Mouse (Mus musculus): ENCODE results near the gene Tgoln1. TPM values are rescaled to one million over a fixed set of nuclear protein-coding genes. Genes with fewer than 3 reads are reported as not detected.

Tgoln1 gene
- total RNA-seq, 2 experiments from 2014 or later: 89.0 to 89.3 TPM

DNA sequence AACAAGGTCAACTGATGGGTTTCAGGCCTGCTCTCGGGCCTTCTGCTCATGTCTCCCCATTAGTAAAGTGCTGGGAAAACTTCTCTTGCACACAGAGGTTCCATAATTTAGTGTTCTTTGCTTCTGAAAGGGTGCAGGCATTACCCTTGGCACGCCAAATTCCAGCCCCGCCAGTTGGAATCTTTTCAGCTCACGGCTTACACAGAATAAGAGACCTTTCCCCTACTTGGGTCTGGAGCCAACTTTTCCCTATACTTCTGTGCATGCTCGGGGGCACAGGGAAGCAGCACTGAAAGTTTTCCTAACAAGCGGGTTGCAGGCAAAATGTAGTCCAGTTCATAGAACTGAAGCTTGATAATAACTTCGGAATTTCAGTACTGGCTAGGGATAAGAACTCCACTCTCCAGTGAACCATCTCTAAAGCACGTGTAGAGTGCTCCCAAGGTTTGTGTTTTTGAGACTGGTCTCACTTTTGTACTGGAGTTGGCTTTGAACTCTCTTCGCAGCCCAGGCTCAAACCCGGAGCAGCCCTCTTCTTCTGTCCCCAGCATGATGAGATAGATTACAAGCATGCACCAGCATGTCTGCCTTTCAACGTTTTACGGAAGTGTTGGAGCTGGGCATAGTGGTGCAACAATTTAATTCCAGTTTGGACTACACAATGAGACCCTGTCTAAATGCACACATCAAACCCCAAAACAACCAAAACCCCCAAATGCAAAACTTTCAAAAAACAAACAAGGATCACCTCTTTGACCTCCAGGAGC, 17.8 kb downstream of the Tgoln1 start:
- no peak for DNase-seq (ENCODE audit: low spot score in 2 of 2)
- intact Hi-C loops (cut with DNase I): loop anchor here (1.0 kb wide), 1 partner anchor 17 kb away; the partner anchor contains the start of gene Tgoln1

DNA sequence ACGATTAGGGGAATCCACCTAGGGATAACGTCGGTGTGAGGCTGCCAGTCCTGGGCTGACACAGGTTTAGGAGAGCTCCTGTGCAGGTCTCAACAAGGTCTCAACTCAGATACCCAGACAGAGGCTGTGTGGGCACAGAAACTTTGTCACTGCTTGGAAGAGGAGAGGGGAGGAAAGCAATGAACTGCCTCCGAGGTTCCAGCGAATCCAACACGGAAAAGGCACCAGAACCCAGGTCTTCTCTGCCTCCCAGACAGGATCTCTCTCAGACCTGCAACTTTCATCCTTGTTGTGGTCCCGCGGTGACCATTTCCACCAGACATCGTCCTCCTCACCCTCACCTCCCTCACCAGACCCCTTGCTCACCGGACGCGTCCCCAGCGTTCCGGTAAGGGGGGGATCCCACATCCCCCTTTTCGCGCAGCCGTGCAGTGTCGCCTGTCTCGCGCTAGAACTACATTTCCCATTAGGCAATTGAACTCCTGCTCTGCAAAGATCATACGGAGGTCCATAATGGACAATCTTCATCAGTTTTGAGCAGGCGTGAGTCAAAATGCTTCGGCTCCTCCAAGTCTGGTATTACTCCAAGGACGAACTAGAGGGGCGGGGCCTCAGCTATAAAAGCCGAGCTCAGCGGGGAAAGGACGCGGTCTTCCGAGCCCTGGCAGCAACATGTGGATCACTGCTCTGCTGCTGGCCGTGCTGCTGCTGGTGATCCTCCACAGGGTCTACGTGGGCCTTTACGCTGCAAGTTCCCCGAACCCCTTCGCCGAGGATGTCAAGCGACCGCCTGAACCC, 18.6 kb downstream of the Tgoln1 start, which contains the start of the genes Elmod3 and Retsat:
TSS of gene Elmod3 (minus strand) at position 458 of the 798 bp plus-strand sequence.
TSS of gene Retsat (plus strand) at position 520 of the 798 bp plus-strand sequence.
- peak; percentile 87 to 88 for DNase-seq (ENCODE audit: low spot score in 2 of 2)

DNA sequence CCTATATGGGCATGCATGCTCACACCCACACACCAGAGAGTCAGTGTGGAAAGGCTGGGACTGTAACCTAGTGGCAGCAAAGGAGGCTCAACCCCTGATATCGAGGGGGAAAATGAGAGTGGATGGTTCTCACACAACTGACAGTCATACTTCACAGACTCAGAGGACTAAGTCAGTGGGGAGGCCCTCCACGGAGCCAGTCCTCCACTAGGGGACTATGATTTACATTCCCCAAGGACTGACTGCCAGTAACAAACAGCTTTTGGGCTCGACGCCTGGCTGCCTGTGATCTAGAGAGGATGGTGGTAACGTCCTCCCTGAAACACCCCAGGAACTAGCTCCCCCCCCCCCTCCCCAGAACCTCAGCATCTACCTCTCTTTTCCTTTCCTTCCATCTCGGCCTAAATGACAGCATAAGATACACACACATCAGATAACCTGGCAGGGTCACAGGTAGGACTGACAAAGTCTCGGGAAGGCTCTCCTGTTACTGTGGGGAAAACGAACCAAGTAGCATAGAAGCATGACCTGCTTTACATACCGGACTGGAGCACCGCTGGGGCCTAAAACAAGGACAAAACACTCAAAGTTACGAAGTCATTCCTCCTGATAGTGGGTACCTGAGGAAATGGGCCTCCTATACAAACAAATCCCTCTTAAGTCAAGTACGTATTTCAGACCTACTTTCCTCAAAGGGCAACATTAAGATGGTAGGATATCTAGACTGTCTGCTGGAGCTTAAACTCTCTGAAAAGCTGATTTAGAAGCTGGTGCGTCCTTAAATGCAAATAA, 19.5 kb downstream of the Tgoln1 start:
- DNase-seq (ENCODE audit: low spot score in 2 of 2): no peak
- intact Hi-C loops (cut with DNase I): no loop called here

More for the DNA sequence above, 18.6 kb downstream of the Tgoln1 start, which contains the start of the genes Elmod3 and Retsat:
- intact Hi-C loops (cut with DNase I): loop anchor here (1.0 kb wide), 1 partner anchor 18 kb away; the partner anchor contains the start of gene Tgoln1

DNA sequence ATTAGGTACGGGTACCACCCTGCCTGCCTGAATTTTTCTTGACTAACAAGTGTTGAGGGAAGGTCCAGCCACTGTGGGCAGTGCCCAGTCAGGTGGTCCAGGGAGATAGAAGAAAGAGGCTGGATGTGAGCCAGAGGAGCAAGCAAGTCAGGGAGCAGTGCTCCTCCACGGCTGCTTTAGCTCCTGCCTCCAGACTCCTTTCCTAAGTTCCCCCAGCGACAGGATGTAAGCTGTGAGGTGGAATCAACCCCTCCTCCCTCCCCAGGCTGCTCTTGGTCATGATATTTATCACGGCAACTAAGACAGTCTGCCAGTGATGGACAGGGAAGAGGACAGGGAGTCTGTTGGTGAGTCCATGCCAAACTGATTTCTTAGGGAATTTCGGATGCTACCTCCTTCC, 22.9 kb downstream of the Tgoln1 start:
- intact Hi-C loops (cut with DNase I): no loop called here

DNA sequence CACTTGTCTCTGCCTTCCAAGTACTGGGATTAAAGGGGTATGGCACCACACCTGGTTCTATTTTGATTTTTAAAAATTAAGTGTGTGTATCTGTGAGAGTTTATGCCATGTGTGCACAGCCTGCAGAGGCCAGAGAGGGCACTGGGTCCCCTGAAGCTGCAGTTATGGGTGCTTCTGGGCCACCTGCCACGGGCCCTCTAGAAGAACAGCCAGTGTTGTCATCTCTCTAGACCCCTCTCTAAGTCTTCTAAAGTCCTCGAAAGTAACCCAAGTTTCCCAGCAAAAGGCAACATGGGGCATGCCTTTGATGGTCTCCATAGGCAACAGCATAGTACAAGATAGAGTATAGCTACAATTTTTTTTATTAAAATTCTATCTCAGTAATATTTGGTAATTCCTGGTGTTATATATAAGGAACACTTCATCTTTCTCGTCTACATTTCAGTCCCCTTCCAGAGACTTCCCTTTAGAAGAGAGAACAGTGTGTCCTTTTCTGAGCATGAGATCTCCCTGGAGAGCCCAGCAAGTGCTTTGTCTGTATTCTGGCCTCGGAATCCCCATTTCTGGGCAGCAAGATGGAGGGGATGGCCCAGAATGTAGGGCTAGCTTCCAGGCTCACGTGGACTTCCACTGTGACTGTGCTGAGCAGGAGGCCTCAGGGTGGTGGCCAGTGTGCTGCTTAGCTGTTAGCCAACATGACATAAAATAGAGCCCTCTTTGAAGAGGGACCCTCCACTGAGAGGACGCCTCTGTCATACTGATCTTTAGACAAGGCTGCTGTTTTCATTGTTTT, 23.6 kb downstream of the Tgoln1 start:
- no peak for DNase-seq (ENCODE audit: low spot score in 2 of 2)
- intact Hi-C loops (cut with DNase I): no loop called here

More for the DNA sequence above, 22.9 kb downstream of the Tgoln1 start:
- no peak for DNase-seq (ENCODE audit: low spot score in 2 of 2)

DNA sequence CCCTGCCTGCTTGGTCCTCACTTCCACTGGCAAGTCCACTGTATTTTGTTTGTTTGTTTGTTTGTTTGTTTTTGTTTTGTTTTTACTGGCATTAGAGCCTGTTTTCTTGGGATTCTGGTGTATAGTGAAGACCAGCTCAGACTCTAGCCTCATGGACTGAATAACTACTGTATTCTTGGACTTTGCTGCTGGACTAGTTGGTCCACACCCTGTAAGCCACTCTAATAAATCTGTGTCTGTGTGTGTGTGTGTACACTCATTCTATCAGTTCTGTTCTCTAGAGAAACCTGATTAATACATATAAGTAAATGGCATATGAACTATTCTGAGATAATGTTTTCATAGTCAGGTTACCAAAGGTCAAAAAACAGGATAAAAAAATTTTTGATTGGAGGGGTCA, 26.7 kb downstream of the Tgoln1 start:
- intact Hi-C loops (cut with DNase I): no loop called here
- no peak for DNase-seq (ENCODE audit: low spot score in 2 of 2)

DNA sequence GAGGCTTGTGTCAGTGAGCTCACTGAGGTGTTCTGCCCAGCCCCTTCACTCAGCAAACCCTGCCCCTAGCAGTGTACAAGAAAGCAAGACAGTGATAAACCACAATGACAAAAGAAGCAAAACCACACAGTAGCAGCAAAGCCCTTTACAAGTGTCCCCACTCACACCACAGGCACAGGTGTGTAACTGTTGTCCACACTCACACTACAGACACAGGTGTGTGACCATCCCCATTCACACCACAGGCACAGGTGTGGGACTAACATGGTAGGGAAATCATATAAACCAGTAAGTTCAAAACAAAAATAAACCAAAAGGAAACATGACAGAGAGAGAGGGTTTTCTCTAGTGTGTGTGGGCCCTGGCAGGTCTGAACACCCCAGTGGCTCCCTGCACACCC, 28.5 kb downstream of the Tgoln1 start:
- no peak for DNase-seq (ENCODE audit: low spot score in 2 of 2)
- intact Hi-C loops (cut with DNase I): no loop called here

DNA sequence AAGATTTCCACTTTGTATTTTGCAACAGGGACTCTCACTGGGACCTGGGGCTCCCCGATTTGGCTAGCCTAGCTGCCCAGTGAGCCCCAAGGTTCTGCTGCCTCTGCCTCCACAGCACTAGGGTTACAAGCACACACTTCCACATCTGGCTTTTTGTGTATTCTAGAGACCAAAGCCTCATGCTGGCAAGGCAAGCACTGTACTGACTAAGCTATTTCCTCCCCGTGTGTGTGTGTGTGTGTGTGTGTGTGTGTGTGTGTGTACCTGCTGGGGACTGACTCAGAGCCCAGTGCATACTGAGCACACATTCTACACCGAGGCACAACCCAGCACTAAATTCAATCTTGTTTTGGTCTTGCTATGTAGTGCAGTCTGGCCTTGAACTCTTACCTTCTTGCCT, 30.1 kb downstream of the Tgoln1 start:
- no peak for DNase-seq (ENCODE audit: low spot score in 2 of 2)
- intact Hi-C loops (cut with DNase I): no loop called here

DNA sequence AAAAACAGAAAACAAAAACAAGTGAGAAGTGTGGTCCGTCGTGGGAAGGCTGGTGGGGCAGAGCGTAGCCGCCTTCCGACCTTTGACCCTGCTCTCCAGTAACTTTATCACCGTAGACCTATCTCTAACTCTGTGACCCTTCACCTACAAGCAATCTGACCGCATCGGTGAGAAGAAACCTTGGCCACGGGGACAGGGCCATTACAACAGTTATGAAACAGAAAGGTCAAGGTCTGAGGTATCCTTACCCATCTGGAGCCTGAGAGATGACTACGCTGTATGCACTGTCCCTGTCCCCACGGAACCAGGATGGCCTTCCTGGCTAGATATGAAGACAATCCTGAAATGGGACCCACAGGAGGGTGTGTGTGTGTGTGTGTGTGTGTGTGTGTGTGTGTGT, 32.6 kb downstream of the Tgoln1 start:
- no peak for DNase-seq (ENCODE audit: low spot score in 2 of 2)
- intact Hi-C loops (cut with DNase I): no loop called here

DNA sequence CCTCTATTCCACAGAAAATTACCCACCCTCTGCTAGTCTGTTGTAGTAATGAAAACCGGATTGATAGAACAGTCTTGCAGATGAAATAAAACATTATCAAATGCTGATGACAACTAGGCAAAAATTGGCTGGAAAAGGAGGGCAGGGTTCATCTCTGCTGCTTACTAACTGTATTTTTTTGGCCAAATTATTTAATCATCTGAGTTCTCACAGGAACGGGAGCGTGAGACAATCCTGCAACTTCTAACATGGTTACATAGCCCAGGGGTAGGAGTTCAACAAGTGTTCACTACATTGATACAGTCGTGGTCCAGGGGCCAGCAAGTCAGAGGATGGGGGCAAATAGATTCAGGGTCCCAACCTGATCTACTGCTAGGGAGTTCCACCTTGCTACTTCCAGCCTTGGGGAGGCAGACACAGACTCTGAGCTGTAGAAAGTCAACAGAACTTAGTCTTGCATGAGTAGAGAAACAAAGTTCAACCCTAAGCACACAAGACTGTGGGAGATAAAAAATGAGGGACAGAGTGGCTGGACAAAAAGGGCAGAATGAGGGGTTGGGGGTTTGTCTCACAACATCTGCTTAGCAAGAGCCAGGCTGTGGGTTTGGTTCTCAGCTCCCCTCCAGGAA, 33.5 kb downstream of the Tgoln1 start:
- no peak for DNase-seq (ENCODE audit: low spot score in 2 of 2)
- intact Hi-C loops (cut with DNase I): no loop called here

DNA sequence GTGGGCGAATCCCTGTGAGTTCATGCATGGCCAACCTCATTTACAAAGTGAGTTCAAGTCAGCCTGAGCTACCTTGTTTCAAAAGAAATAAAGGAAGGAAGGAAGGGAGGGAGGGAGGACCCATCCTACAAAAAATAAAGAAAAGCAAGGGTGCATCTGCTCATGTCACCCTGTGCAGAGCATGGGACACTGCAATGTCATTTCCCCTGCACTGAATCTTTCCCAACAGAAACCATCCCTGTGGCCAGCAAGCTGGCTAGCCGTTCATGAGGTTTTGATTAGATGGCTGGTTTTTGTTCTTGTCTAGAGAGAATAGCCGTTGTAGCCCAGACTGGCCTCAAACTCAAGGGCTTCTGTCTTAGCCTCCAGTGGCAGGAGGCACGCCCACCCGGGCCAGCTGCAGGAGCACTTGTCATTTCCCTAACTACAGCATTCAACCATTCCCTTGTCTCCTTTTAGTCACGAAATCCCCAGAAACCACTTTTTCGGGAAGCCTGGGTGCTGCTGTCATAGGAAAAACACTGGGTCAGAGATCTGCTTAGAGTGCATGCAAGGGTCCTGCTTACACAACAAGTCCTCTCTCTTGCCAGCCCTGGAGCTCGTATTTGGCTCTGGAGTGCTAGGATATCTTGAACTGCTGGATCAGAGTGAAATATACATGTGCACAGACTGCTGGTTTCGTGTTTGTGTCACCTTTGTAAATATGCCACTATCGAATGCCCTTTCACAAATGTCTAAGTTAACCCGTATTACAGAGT, 35.0 kb downstream of the Tgoln1 start:
- intact Hi-C loops (cut with DNase I): no loop called here
- no peak for DNase-seq (ENCODE audit: low spot score in 2 of 2)

DNA sequence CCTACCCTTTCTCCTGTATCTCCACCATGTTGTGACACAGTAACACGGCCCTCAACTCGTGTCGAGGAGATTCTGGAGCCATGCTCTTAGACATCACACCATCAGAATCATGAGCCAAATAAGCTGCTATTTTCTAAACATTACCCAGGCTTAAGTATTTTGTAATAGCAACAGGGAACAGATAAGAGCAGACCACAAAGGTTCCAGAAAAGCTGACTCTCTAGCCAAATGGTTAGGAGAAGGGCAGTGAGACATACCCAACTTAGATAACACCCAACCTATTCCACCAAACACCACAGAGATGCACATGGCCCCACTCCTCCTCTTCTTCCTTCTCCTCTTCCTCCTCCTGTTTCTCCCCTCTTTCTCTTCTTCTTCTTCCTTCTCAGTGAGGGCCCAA, 40.8 kb downstream of the Tgoln1 start:
- intact Hi-C loops (cut with DNase I): no loop called here
- no peak for DNase-seq (ENCODE audit: low spot score in 2 of 2)

DNA sequence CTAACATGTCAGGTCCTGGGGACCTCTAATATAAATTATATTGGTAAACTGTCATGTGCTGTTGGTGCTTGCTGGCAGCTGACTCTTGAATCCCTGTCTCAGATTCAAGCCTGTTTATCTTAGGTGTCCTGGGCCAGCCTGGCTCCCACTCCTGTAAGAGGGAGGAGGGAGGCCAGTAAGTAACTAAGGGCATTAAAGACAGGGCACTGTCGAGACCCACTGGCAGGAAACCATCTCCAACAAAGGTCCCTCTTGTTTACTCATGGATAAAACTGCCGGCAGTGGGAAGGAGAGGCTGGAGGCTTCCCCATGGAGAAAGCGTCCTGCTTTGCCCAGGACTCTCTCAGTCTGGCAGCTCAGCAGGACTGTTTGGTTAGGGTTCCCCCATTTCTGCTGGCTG, 45.0 kb downstream of the Tgoln1 start:
- intact Hi-C loops (cut with DNase I): no loop called here
- no peak for DNase-seq (ENCODE audit: low spot score in 2 of 2)

DNA sequence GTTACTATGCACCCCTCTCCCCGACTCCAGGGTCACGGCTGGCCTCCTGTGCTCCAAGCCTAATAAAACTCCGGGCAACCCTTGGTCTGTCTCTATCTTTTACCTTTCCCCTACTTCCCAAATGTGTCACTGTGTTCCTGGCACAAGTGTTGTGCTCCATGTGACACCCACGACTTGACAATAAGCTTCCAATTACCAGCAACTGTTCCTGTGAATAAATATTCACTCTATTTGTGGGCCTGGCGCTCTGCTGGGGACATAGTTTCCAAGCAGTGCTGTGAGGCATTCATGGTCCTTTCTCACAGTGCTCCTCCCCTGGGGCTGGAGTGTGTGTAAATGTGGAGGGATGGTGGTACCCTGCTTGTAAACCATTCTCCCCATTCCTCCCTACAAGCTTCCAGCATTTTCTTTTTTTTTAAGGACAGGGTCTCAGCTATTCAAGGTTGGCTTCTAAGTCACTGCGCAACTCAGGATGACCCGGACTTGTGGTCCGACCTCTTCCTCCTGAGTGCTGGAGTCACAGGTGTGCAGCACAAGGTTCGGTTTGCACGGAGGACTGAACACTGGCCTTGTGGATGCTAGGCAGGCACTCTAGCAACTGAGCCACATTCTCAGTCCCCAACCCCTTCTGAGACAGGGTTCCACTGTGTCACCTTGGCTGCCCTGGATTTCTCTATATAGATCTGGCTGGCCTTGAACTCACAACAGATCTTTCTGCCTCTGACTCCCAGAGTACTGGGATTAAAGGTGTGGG, 46.0 kb downstream of the Tgoln1 start:
- intact Hi-C loops (cut with DNase I): no loop called here
- no peak for DNase-seq (ENCODE audit: low spot score in 2 of 2)

DNA sequence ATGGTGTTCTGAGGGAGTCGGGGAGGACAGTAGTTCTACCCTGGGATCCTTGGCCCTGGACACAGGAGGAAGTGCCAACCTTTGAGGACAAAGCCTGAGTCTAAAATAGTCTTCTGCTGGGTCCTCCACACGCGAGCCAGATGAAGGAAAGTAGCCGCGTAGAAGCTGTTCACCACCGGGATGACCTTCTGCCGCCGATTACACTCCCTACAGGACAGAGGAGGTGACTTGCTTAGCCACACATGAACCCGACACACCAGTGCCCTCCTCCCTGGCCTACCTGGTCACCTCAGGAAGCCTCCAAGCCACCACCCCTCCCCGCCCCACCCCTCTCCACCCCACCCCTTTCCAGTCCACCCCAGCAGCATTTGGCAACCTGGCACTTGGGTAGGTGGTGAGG, 48.1 kb downstream of the Tgoln1 start:
- no peak for DNase-seq (ENCODE audit: low spot score in 2 of 2)
- intact Hi-C loops (cut with DNase I): no loop called here

DNA sequence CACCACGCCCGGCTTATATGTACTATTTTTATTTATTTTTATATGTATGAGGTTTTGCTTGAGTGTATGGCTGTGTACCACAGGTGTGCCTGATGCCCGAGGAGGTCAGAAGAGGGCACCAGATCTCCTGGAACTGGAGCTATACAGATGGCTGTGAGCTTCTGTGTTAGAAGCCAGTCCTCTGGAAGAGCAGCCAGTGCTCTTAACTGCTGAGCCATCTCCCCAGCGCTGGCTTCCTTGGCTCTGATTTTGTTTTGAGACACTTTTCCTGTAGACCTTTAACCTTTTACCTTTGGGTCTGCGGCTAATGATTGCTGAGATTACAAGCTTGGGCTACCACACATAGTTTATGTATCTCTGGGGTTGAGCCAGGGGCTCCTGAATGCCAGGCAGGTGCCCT, 49.3 kb downstream of the Tgoln1 start:
- DNase-seq (ENCODE audit: low spot score in 2 of 2): no peak
- intact Hi-C loops (cut with DNase I): loop anchor here (2.0 kb wide), 1 partner anchor 139 kb away; no protein-coding TSS in a partner anchor

DNA sequence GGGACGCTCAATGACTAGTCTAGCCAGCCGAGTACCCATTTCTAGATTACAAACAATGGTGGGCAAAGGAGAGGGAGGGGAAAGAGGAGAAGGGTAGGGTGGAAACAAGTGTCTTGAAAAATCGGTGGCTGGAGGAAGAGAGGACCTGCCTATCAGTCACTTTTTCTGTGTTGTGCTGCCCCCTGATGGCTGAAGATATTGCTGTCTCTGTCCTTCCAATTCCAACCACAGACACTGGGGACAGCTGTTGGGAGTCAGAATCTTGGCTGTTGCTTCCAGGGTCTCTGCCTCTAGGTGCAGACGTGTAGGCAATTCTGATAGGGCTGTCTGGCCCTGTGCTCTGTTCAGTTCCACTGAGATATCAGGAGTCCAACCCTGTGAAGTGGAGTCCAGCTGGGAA, 50.8 kb downstream of the Tgoln1 start:
- DNase-seq (ENCODE audit: low spot score in 2 of 2): peak; percentile 73 to 86
- intact Hi-C loops (cut with DNase I): loop anchor here (1.0 to 2.0 kb wide), 2 partner anchors 32 to 137 kb away; no protein-coding TSS in a partner anchor

Data from left cerebral cortex, postnatal 36 days (tissue).